Mouse (Mus musculus) myocyte (in vitro differentiated cells): ENCODE data around the gene Ubtf. TPM values are rescaled to one million over a fixed set of nuclear protein-coding genes. Genes with fewer than 3 reads are reported as not detected.
A peak's percentile ranks its signal among the peaks of the same experiment; 100 is the strongest.

ENCODE experiments used
- H3K27me3 ChIP-seq: one replicate; pipeline ENCODE4 v1.6.1; 2011; ENCODE audit not compliant: control insufficient read depth, insufficient read depth, insufficient read length
- H3K36me3 ChIP-seq: one replicate; pipeline ENCODE4 v1.6.1; 2011; ENCODE audit not compliant: control insufficient read depth, insufficient read depth
- H3K4me2 ChIP-seq: one replicate; pipeline ENCODE4 v1.6.1; 2011; ENCODE audit warnings: low read depth, control low read depth
- H3K4me3 ChIP-seq: one replicate; pipeline ENCODE4 v1.5.1; 2011; ENCODE audit warnings: mild to moderate bottlenecking, control low read depth, moderate library complexity
- H3K79me2 ChIP-seq: one replicate; pipeline ENCODE4 v1.6.1; 2011; ENCODE audit not compliant: control insufficient read depth, insufficient read depth
- H3ac ChIP-seq: one replicate; pipeline ENCODE4 v1.6.1; 2011; ENCODE audit not compliant: control insufficient read depth, insufficient read length
- CEBPB ChIP-seq: IDR thresholded peaks from 2 replicates; pipeline ENCODE4 v1.6.1; 2011; ENCODE audit warnings: mild to moderate bottlenecking, moderate library complexity; ENCODE audit not compliant: poor library complexity, insufficient read depth, severe bottlenecking
- E2F4 ChIP-seq: IDR thresholded peaks from one replicate; pipeline ENCODE4 v1.6.1; 2011; ENCODE audit warnings: mild to moderate bottlenecking, control low read depth, moderate library complexity; ENCODE audit not compliant: insufficient read depth
- MAX ChIP-seq: IDR thresholded peaks from one replicate; pipeline ENCODE4 v1.6.1; 2011; ENCODE audit warnings: low read depth, mild to moderate bottlenecking, control low read depth
- MYOD1 ChIP-seq, 3 experiments: IDR thresholded peaks; one replicate each; pipeline ENCODE4 v1.6.1; 2011; ENCODE audit warnings: control low read depth in 2 of 3, low read depth in 2 of 3, mild to moderate bottlenecking in 2 of 3, moderate library complexity in 1 of 3; ENCODE audit not compliant: insufficient read length in 2 of 3, control insufficient read depth in 1 of 3
- MYOG ChIP-seq, 3 experiments: IDR thresholded peaks; one replicate each; pipeline ENCODE4 v1.6.1; 2011; ENCODE audit warnings: control low read depth in 2 of 3, low read depth in 2 of 3, mild to moderate bottlenecking in 2 of 3; ENCODE audit not compliant: insufficient read length in 2 of 3, control insufficient read depth in 1 of 3, insufficient read depth in 1 of 3
- POLR2A ChIP-seq: IDR thresholded peaks from one replicate; pipeline ENCODE4 v1.6.1; 2011; ENCODE audit warnings: low read depth, mild to moderate bottlenecking, control low read depth, moderate library complexity; ENCODE audit not compliant: insufficient read length
- POLR2AphosphoS2 ChIP-seq: IDR thresholded peaks from one replicate; pipeline ENCODE4 v1.6.1; 2011; ENCODE audit warnings: low read depth, control low read depth; ENCODE audit not compliant: insufficient read length
- REST ChIP-seq: IDR thresholded peaks from one replicate; pipeline ENCODE4 v1.6.1; 2011; ENCODE audit warnings: mild to moderate bottlenecking, control low read depth, moderate library complexity; ENCODE audit not compliant: insufficient read depth, insufficient read length
- SRF ChIP-seq: IDR thresholded peaks from one replicate; pipeline ENCODE4 v1.6.1; 2011; ENCODE audit warnings: low read depth; ENCODE audit not compliant: control insufficient read depth, insufficient read length
- TCF12 ChIP-seq: IDR thresholded peaks from one replicate; pipeline ENCODE4 v1.6.1; 2011; ENCODE audit warnings: mild to moderate bottlenecking, control low read depth; ENCODE audit not compliant: poor library complexity, insufficient read depth, severe bottlenecking
- TCF3 ChIP-seq: IDR thresholded peaks from one replicate; pipeline ENCODE4 v1.6.1; 2011; ENCODE audit warnings: low read depth, control low read depth; ENCODE audit not compliant: insufficient read length
- USF1 ChIP-seq: IDR thresholded peaks from one replicate; pipeline ENCODE4 v1.6.1; 2011; ENCODE audit warnings: low read depth, mild to moderate bottlenecking, control low read depth, moderate library complexity
- polyA plus RNA-seq: library from polyadenylated mRNA; unstranded; fragments of >200 nt; fragmentation: generic; extraction: Trizol; gene quantifications from one replicate; pipeline ENCODE4 v1.2.1, GENCODE M21; 2012; ENCODE audit warnings: missing spikeins

Ubtf gene
- polyA plus RNA-seq, 1 experiment, result 58.6 TPM

DNA sequence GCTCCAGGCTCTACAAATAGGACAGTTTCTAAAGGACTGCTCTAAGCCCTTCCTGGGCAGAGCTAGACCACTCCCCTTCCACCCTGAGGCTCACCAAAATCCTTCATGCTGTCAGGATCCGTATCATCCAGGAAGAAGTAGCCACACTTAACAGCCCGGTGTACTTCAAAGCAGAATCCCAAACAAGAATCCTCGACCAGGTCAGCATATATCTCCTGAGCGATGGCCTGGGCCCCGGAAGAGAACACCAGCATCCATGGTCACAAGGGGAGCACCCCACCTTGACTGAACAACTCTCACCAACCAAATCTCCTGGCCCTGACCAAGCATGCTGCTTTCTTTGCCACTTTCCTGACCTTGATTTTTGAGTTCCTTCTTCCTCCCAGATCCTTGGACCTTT is 25.1 kb downstream of the Ubtf start:
- no peak for TF ChIP-seq SRF
- H3K4me2 ChIP-seq, result peak overlapping the region; percentile 92
- peaks cover 9% of the 10 kb centered on the region for H3K79me2 ChIP-seq
- H3K36me3 ChIP-seq, result peaks cover 22% of the 10 kb centered on the region
- peak overlapping the region; percentile 56 for H3K4me3 ChIP-seq
- H3K27me3 ChIP-seq, result no peaks in the 10 kb centered on the region
- H3ac ChIP-seq, result no peak overlapping the region

GRCm38 (mm10) chr11:102293971-102294370 is 25.6 kb downstream of the Ubtf start:
- Histone ChIP-seq H3K27me3 (no peaks in the 10 kb centered on the region), H3K4me3 (peak overlapping the region; percentile 56), H3K79me2 (peaks cover 9% of the 10 kb centered on the region), H3K36me3 (peaks cover 22% of the 10 kb centered on the region), H3ac (no peak overlapping the region), H3K4me2 (no peak overlapping the region)
- TF ChIP-seq CEBPB (no peak), USF1 (no peak), REST (no peak), MAX (no peak), POLR2A (no peak), TCF3 (no peak), POLR2AphosphoS2 (no peak), SRF (no peak), MYOD1 (IDR thresholded peaks at IDR 0.05; ENCODE audit: control insufficient read depth in 1 of 3, insufficient read length in 2 of 3, low read depth in 2 of 3) (no peak), TCF12 (no peak), E2F4 (no peak), MYOG (IDR thresholded peaks at IDR 0.05; ENCODE audit: control insufficient read depth in 1 of 3, insufficient read depth in 1 of 3, insufficient read length in 2 of 3, low read depth in 2 of 3) (no peak)

DNA sequence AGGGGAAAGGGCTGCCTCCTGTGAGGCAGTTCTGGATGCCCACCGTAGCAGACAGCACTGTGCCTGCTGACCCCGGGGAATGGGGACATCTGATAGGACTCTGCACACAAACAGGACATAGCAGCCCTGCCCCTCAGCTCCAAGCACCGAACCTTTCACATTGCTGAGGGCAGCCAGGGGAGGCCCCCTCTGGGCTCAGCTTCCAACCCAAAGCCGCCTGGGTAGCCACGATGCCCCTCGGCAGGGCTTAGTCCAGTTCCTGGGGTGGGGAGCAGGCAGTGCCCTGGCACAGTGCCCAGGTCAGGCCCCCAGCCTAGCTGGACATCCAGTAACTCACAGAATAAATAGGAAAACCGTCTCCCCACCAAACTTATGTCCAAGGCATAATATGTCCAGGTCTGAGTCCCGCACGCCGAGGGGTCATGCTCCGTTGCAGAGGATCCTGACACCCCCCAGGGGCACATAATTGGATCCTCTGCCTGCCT is 28.4 kb downstream of the Ubtf start:
- H3K36me3 ChIP-seq, result peaks cover 22% of the 10 kb centered on the region
- H3K4me3 ChIP-seq, result no peak overlapping the region
- no peak overlapping the region for H3K4me2 ChIP-seq
- H3ac ChIP-seq, result no peak overlapping the region
- no peaks in the 10 kb centered on the region for H3K27me3 ChIP-seq
- H3K79me2 ChIP-seq, result peaks cover 12% of the 10 kb centered on the region
- no peak for TF ChIP-seq E2F4
- no peak for TF ChIP-seq POLR2A
- no peak for TF ChIP-seq TCF12

DNA sequence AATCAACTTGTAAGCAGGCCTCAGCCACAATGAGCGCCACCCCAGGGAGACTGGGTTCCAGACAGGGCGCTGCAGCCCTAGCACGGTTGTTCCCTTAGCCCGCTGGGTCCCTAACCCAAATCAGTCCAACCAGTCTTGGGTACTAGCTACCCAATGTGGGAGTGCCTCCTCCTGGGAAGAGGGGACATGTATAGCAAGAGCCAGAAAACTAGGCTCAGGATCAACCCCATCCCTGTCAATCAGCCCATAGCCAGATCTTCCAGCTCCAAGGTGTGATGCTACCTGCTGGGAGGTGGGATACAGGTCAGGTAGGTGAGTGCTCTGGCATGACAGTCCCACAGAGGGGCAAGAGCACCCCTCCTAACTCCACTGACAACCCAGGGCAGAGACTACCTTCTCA is 29.4 kb downstream of the Ubtf start:
- Histone ChIP-seq H3K4me2 (no peak overlapping the region), H3ac (no peak overlapping the region), H3K27me3 (no peaks in the 10 kb centered on the region), H3K79me2 (peaks cover 21% of the 10 kb centered on the region), H3K4me3 (no peak overlapping the region), H3K36me3 (peaks cover 22% of the 10 kb centered on the region)
- no peak for TF ChIP-seq POLR2A
- TF ChIP-seq POLR2AphosphoS2, result peak; percentile 31

GRCm38 (mm10) chr11:102289511-102290100 is 29.9 kb downstream of the Ubtf start:
- TF ChIP-seq REST (no peak), TCF3 (no peak), MYOG (IDR thresholded peaks at IDR 0.05; ENCODE audit: control insufficient read depth in 1 of 3, insufficient read depth in 1 of 3, insufficient read length in 2 of 3, low read depth in 2 of 3) (no peak), POLR2AphosphoS2 (no peak), MAX (no peak), MYOD1 (IDR thresholded peaks at IDR 0.05; ENCODE audit: control insufficient read depth in 1 of 3, insufficient read length in 2 of 3, low read depth in 2 of 3) (no peak), E2F4 (no peak), SRF (no peak), TCF12 (no peak), CEBPB (no peak)
- no peaks in the 10 kb centered on the region for H3K27me3 ChIP-seq
- peaks cover 22% of the 10 kb centered on the region for H3K36me3 ChIP-seq
- peaks cover 19% of the 10 kb centered on the region for H3K79me2 ChIP-seq
- H3K4me2 ChIP-seq, result no peak overlapping the region
- no peak overlapping the region for H3K4me3 ChIP-seq
- H3ac ChIP-seq, result no peak overlapping the region

DNA sequence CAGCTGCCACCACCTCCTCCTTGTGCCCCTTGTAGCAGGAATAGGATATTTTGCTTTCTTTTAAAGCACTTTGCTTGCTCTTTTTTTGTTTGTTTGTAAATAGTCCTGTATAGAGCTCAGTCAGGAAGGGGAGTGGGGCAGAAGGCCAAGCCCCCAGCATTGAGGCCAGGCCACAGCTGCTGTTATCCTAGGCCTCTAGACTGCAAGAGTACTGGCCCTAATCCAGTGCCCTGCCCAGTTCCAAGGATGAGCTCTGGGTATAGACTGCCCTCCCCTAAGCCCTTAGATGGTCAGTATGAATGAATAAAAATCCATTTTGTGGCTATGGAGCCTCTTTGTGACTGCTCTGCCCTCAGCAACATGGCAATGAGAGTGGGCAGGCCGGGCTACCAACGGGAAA is 30.6 kb downstream of the Ubtf start:
- peaks cover 15% of the 10 kb centered on the region for H3K36me3 ChIP-seq
- H3K27me3 ChIP-seq, result no peaks in the 10 kb centered on the region
- peak; percentile 54 for TF ChIP-seq POLR2AphosphoS2
- TF ChIP-seq E2F4, result no peak
- H3K4me3 ChIP-seq, result no peak overlapping the region
- no peak overlapping the region for H3K4me2 ChIP-seq
- H3K79me2 ChIP-seq, result peaks cover 14% of the 10 kb centered on the region
- no peak overlapping the region for H3ac ChIP-seq
